Mouse (Mus musculus) embryonic facial prominence, embryonic 12.5 days (tissue): ENCODE data around the gene Dkk3. TPM values are rescaled to one million over a fixed set of nuclear protein-coding genes. Genes with fewer than 3 reads are reported as not detected.

Experiments used
- ATAC-seq: fragments of 200-750 bp; cut with Nextera tagmentation; 2 replicates; pipeline ENCODE4 v1.8.0; 2017; ENCODE audit not compliant: insufficient number of reproducible peaks, insufficient read depth, low FRiP score, low TSS enrichment
- H3K27ac ChIP-seq: fragments of 300-500 bp; sonication (generic); 2 replicates; pipeline ENCODE4 v1.5.1; 2016; ENCODE audit warnings: mild to moderate bottlenecking
- H3K27me3 ChIP-seq: fragments of 300-500 bp; sonication (generic); 2 replicates; pipeline ENCODE4 v1.6.1; 2016; ENCODE audit warnings: mild to moderate bottlenecking, moderate library complexity
- H3K36me3 ChIP-seq: fragments of 300-500 bp; sonication (generic); 2 replicates; pipeline ENCODE4 v1.6.1; 2016; ENCODE audit warnings: mild to moderate bottlenecking
- H3K4me1 ChIP-seq: fragments of 300-500 bp; sonication (generic); 2 replicates; pipeline ENCODE4 v1.6.1; 2016
- H3K4me2 ChIP-seq: fragments of 300-500 bp; sonication (generic); replicated peaks from 2 replicates; pipeline ENCODE4 v1.6.1; 2016; ENCODE audit warnings: mild to moderate bottlenecking, moderate library complexity
- H3K4me3 ChIP-seq: fragments of 300-500 bp; sonication (generic); 2 replicates; pipeline ENCODE4 v1.5.1; 2016; ENCODE audit warnings: mild to moderate bottlenecking
- H3K9ac ChIP-seq: fragments of 300-500 bp; sonication (generic); 2 replicates; pipeline ENCODE4 v1.6.1; 2016; ENCODE audit warnings: mild to moderate bottlenecking, moderate library complexity
- H3K9me3 ChIP-seq: fragments of 300-500 bp; sonication (generic); 2 replicates; pipeline ENCODE4 v1.6.1; 2016; ENCODE audit warnings: mild to moderate bottlenecking, moderate library complexity
- WGBS: fragments of 180-500 bp; shearing (Covaris S2); methylation state at CpG from one replicate; pipeline ENCODE4 v1.1.7; 2016; 5-methylcytosine and 5-hydroxymethylcytosine counted together
- polyA plus RNA-seq: library from polyadenylated mRNA; unstranded; fragments of >200 nt; fragmentation: Nextera tagmentation; extraction: Ambion mirVana; gene quantifications from 2 replicates; pipeline ENCODE4 v1.2.1, GENCODE M21; 2016

Dkk3 gene
- polyA plus RNA-seq, 1 experiment from 2014 or later = 46.8 TPM

DNA sequence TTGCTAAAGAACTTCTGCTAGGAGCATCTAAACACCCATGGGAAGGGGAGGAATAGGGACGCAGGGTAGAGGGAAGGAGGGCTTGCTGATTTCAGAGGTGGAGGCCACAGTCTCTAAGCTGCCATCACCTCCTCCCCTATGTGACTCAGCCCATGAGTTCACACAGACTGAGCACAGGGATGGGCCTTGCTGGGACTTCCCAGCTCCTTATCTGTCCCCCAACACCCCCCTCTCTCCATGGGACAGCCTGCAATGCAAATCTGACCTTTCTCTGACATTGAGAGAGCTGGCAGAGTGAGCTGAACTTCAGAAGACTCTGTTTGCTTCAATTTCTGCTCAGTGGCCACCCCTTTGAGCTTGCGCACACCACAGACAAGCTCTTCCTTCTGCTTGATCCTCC is 18.1 kb downstream of the Dkk3 start:
- ATAC-seq = no peak
- no peaks in the 10 kb centered on the region for H3K27me3 ChIP-seq
- no peak overlapping the region for H3K27ac ChIP-seq
- H3K4me1 ChIP-seq = peaks cover 27% of the 10 kb centered on the region
- H3K9me3 ChIP-seq = no peaks in the 10 kb centered on the region
- no peak overlapping the region for H3K4me3 ChIP-seq
- H3K36me3 ChIP-seq = no peaks in the 10 kb centered on the region
- no peak overlapping the region for H3K9ac ChIP-seq
- no peak overlapping the region for H3K4me2 ChIP-seq
- 93% methylated on average over 2 of the region's 2 CpGs for WGBS

DNA sequence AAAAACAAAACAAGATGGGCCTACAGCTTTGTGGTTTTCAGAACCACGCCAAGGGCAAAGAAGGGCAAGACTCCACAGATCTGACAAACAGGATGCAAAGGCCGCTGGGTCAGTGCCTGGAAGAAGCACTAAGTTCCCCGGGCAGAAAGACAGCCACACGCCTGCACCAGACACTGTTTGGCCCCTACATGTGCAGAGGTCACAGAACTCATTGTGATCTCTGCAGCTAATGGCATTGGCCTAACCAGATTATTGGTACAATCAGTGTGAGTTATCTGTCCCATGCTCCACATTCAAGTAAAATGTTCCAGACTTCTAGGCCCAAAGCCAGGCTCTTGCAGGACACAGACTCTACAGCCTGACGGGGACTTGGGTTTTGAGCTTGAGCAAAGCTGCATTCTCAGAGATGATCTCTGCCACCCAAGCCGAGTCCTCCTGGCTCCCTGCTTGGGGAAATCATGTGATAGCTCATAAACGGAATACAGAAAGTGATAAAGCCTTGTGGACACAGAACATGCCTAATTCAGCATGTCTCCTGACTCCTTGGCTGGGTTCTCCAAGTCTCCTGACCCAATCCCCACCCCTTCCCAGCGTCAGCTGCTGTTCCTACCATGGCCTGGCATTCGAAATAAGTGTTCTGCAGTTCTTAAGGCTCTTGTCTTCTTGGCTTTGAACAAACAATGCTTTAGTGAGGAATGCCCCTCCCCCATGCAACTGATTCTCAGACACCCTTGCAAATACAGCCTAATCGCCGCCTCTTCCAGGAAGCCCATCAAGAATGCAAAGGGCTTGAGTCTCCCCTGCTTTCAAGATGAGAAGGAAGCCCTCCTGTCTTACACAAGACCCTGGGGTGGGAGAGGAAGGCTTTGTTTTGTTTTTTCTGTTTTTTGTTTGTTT is 20.1 kb downstream of the Dkk3 start:
- Histone ChIP-seq H3K9me3 (no peaks in the 10 kb centered on the region), H3K9ac (no peak overlapping the region), H3K4me2 (no peak overlapping the region), H3K27me3 (no peaks in the 10 kb centered on the region), H3K36me3 (no peaks in the 10 kb centered on the region), H3K27ac (no peak overlapping the region), H3K4me1 (peaks cover 16% of the 10 kb centered on the region), H3K4me3 (no peak overlapping the region)
- ATAC-seq = no peak
- WGBS = 66% methylated on average over 11 of the region's 11 CpGs

DNA sequence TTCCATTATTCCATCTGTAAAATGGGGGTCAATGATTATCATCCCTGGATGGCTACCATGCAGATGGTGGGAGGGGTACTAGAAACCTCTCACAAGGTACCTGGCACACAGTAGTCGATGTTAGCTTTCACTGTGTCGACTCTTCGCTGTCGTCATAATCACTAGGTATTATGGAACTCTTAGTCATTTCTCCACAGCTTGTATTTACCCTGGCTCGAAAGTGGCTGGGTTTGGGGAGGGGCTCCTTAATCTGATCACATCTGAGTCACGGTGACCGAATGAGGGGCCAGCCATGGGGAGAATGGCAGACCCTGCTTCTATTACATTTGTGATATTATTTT is 20.7 kb downstream of the Dkk3 start:
- no peak overlapping the region for H3K27ac ChIP-seq
- H3K36me3 ChIP-seq = no peaks in the 10 kb centered on the region
- no peaks in the 10 kb centered on the region for H3K9me3 ChIP-seq
- 72% methylated on average over 7 of the region's 7 CpGs for WGBS
- H3K4me1 ChIP-seq = peaks cover 10% of the 10 kb centered on the region
- no peak for ATAC-seq
- no peak overlapping the region for H3K4me2 ChIP-seq
- no peaks in the 10 kb centered on the region for H3K27me3 ChIP-seq
- no peak overlapping the region for H3K4me3 ChIP-seq
- H3K9ac ChIP-seq = no peak overlapping the region

DNA sequence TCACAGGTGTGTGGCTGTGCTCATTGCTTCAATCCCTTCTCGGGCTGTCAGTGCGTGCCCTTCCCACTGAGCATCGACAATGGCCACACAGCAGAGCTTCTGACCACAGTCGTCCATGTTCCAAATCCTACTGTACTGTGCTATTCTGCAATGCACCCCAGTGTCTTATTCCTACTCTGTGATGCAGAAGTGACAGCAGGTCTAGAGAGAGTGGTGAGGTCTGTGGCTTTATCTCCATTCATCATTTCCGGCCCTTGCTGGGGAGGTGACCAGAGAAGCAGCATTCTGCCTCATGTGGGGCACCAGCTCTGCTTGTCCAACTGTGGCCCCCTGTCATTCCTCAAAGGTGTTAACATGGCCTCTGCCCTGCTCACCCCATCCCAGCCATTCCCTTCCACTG is 22.3 kb downstream of the Dkk3 start:
- no peaks in the 10 kb centered on the region for H3K4me1 ChIP-seq
- H3K4me3 ChIP-seq = no peak overlapping the region
- H3K27me3 ChIP-seq = no peaks in the 10 kb centered on the region
- H3K9me3 ChIP-seq = no peaks in the 10 kb centered on the region
- no peak for ATAC-seq
- WGBS = 80% methylated on average over 5 of the region's 5 CpGs
- H3K27ac ChIP-seq = no peak overlapping the region
- no peak overlapping the region for H3K4me2 ChIP-seq
- no peaks in the 10 kb centered on the region for H3K36me3 ChIP-seq
- H3K9ac ChIP-seq = no peak overlapping the region

DNA sequence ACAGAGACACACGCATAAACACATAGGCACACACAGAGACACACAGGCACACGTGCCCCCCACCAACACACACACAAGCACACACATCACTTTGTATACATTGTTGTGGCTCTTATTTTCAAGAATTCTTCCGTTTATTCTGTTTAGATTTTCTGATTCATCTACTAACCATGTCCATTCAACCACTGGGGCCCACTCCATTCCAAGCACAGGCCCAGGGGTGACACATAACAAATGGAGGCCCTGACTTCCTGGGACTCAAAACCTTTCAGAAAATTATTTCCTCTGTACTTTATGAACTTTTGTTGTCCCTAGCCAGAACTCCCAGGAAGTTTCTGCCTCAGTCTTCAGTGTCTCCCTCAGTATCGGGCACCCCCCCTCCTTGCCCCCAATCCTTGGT is 23.7 kb downstream of the Dkk3 start:
- Histone ChIP-seq H3K4me2 (no peak overlapping the region), H3K27me3 (no peaks in the 10 kb centered on the region), H3K9me3 (no peaks in the 10 kb centered on the region), H3K9ac (no peak overlapping the region), H3K36me3 (no peaks in the 10 kb centered on the region), H3K27ac (no peak overlapping the region), H3K4me1 (no peaks in the 10 kb centered on the region), H3K4me3 (no peak overlapping the region)
- ATAC-seq = no peak
- 88% methylated on average over 4 of the region's 4 CpGs for WGBS

DNA sequence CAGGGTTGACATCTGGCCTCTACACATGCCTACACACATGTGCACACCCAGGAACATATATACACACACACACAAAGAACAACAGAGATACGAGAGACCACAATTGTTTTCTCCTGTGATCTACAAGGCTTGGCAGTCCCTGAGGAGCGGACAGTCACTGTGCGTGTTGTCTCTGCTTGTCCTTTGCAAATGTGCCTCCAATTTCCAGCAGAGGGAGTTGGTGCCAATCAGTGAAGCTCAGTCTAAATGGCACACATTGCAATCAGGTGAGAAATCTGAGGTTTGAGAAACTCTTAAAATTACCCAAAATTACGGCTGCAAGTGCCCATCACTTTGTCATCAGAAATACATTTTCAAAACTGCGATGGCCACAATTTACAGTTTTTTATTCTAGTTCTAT is 25.6 kb downstream of the Dkk3 start:
- H3K4me3 ChIP-seq = no peak overlapping the region
- WGBS = 91% methylated on average over 5 of the region's 5 CpGs
- H3K27ac ChIP-seq = no peak overlapping the region
- H3K9me3 ChIP-seq = no peaks in the 10 kb centered on the region
- no peaks in the 10 kb centered on the region for H3K4me1 ChIP-seq
- H3K9ac ChIP-seq = no peak overlapping the region
- no peak for ATAC-seq
- no peak overlapping the region for H3K4me2 ChIP-seq
- H3K36me3 ChIP-seq = no peaks in the 10 kb centered on the region
- H3K27me3 ChIP-seq = no peaks in the 10 kb centered on the region

DNA sequence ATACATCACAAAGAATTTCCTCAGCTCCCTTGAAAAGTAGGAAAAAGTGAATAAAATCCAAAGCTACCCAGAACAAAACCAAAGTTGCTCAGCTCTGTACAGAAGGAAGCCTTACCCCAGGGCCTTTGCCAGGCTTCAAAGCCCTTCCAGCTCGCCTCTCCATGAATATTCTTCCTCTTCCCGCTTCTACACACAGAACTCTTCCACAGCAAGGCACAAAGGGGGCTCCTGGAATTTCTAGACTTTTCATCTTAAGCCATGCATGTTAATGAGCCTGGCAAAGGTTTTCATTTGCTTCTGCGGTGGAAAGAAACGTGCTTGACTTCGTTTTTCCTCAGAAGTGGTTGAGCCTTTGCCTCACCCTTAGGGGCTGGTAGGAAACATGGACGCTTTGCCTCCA is 26.9 kb downstream of the Dkk3 start:
- H3K4me2 ChIP-seq = no peak overlapping the region

DNA sequence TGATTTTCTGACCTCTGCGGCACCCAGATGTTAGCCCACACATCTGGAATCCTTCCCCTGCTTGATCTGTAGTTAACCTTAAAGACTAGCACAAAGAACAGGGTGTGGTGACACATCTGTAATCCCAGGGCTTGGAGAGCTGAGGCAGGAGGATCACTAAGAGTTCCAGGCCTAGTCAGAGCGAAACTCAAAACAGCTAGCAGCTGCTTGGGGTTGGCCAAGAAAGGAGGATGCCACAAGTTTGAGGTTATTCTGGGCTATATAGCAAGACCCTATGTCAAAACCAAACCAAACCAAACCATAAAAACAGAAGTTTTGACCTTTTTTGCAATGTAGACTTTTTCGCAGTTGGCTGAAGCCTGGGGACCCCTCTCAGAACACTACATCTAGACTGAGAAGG is 28.2 kb downstream of the Dkk3 start:
- no peaks in the 10 kb centered on the region for H3K9me3 ChIP-seq
- ATAC-seq = no peak
- no peak overlapping the region for H3K27ac ChIP-seq
- 0 out of 2 replicates have a peak, but pooled peaks cover 3% of the 10 kb centered on the region for H3K4me1 ChIP-seq
- WGBS = 96% methylated on average over 3 of the region's 3 CpGs
- H3K4me3 ChIP-seq = no peak overlapping the region
- H3K9ac ChIP-seq = no peak overlapping the region
- H3K36me3 ChIP-seq = no peaks in the 10 kb centered on the region
- H3K27me3 ChIP-seq = no peaks in the 10 kb centered on the region
- no peak overlapping the region for H3K4me2 ChIP-seq

More for the DNA sequence above, 26.9 kb downstream of the Dkk3 start:
- Histone ChIP-seq H3K9ac (no peak overlapping the region), H3K4me3 (no peak overlapping the region), H3K9me3 (no peaks in the 10 kb centered on the region), H3K4me1 (0 out of 2 replicates have a peak, but pooled peaks cover 3% of the 10 kb centered on the region), H3K36me3 (no peaks in the 10 kb centered on the region), H3K27ac (no peak overlapping the region), H3K27me3 (no peaks in the 10 kb centered on the region)
- no peak for ATAC-seq
- WGBS = 63% methylated on average over 6 of the region's 6 CpGs

DNA sequence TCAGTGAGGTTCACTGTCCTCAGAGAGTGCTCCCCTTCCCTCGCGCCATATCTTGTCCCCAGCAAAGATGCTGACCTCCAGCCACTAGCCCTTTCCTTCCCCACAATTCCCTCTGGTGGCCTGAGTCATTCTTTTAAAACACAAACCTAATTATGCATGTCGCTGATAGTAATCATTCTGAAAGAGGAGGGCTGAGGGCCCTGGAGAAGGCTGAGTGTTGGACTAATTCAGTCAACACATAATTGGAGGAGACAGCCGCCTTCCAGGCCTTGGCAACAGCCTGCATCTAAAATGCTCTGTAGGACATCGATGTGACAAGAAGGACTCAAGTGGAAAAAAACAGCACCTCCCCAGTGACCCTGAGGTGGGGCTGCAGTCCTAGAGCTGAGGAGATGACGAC is 29.0 kb downstream of the Dkk3 start:
- no peak overlapping the region for H3K4me3 ChIP-seq
- H3K9me3 ChIP-seq = no peaks in the 10 kb centered on the region
- no peaks in the 10 kb centered on the region for H3K27me3 ChIP-seq
- no peaks in the 10 kb centered on the region for H3K36me3 ChIP-seq
- H3K4me1 ChIP-seq = 0 out of 2 replicates have a peak, but pooled peaks cover 3% of the 10 kb centered on the region
- WGBS = 80% methylated on average over 6 of the region's 6 CpGs
- H3K27ac ChIP-seq = no peak overlapping the region
- no peak for ATAC-seq
- no peak overlapping the region for H3K4me2 ChIP-seq
- H3K9ac ChIP-seq = no peak overlapping the region

DNA sequence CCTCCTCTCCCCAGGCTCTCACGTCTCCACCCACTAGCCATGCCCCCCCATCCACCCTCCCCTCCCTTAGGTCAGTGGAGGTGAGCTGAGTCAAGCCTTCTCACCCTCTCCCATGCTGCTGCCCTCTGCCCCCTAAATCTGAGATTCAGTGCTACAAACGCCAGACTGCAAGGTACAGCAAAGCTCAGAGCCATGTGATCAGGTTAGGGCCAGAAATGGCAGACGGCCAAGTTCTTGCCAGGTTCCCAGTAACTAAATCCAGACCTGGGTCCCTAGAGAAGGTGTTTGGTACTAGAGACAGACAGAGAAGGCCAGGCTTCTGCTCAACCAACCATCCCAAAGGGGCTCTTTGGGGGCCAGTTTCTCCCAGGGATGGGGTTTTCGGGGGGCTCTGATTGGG is 30.0 kb downstream of the Dkk3 start:
- H3K9me3 ChIP-seq = no peaks in the 10 kb centered on the region
- no peak overlapping the region for H3K9ac ChIP-seq
- no peak overlapping the region for H3K4me3 ChIP-seq
- H3K4me2 ChIP-seq = no peak overlapping the region
- H3K27me3 ChIP-seq = no peaks in the 10 kb centered on the region
- 0 out of 2 replicates have a peak, but pooled peaks cover 3% of the 10 kb centered on the region for H3K4me1 ChIP-seq
- no peaks in the 10 kb centered on the region for H3K36me3 ChIP-seq
- no peak for ATAC-seq
- H3K27ac ChIP-seq = no peak overlapping the region
- WGBS = 47% methylated on average over 4 of the region's 4 CpGs

DNA sequence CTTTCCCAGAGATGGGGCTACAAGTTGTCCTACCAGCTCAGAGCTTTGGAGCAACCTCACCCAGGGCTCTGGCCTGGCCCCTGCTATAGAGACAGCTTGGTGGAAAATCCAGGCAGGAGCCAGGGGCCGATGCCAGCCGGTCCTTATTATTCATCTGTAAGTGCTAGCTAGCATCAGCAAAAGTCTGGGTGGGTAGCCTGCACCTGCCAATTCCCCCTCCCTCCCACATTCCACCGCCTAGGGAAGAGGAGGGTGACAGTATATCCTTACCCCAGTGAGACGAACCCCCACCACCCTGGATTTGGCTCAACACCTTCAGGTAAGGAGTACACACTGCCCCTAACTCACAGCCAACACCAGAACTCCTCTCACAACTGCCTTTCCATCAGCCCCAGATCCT is 30.9 kb downstream of the Dkk3 start:
- no peaks in the 10 kb centered on the region for H3K27me3 ChIP-seq
- H3K9me3 ChIP-seq = no peaks in the 10 kb centered on the region
- H3K9ac ChIP-seq = no peak overlapping the region
- no peak overlapping the region for H3K4me2 ChIP-seq
- H3K4me3 ChIP-seq = no peak overlapping the region
- no peak overlapping the region for H3K27ac ChIP-seq
- H3K4me1 ChIP-seq = 0 out of 2 replicates have a peak, but pooled peaks cover 3% of the 10 kb centered on the region
- no peaks in the 10 kb centered on the region for H3K36me3 ChIP-seq
- 74% methylated on average over 4 of the region's 4 CpGs for WGBS
- no peak for ATAC-seq

DNA sequence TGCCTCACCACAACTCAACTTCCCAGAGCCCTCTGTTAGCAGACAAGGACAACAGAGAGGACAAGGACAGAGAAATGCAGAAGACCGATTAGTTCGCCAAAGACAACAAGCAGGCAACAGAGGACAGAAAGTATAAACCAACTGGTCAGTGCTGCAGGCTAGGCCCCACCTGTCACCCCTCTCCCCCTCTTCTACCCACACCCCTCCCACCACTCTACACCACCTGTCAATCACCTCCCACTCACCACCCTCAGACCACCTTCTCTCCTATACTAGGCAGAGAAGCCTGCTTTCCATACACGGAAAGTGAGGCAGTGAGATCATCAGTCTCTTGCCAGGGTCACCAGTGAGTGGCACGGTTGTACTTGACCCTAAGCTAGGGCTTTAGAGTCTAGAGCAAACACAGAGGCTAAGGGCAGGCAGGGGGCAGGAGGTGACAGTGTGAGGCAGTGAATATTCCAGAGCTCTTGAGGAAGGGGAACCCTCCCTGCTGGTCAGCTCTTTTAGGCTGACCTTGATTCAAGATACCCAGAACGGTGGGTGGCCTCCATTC is 31.7 kb downstream of the Dkk3 start:
- H3K27ac ChIP-seq = no peak overlapping the region
- H3K4me3 ChIP-seq = no peak overlapping the region
- H3K9ac ChIP-seq = no peak overlapping the region
- ATAC-seq = no peak
- no peaks in the 10 kb centered on the region for H3K9me3 ChIP-seq
- no peaks in the 10 kb centered on the region for H3K36me3 ChIP-seq
- H3K4me2 ChIP-seq = no peak overlapping the region
- H3K4me1 ChIP-seq = peaks cover 4% of the 10 kb centered on the region
- no peaks in the 10 kb centered on the region for H3K27me3 ChIP-seq
- 67% methylated on average over 5 of the region's 5 CpGs for WGBS
